Mouse (Mus musculus) testis, adult 10 weeks (tissue): ENCODE data around the gene Olfr1331. TPM values are rescaled to one million over a fixed set of nuclear protein-coding genes. Genes with fewer than 3 reads are reported as not detected.

ENCODE experiments used
- polyA plus RNA-seq: library from polyadenylated mRNA; stranded (reverse); fragments of 350-450 nt; fragmentation: Illumina TruSeq; extraction: RNeasy Lipid Tissue Mini Kit (QIAGEN cat#74804); gene quantifications from one replicate; pipeline ENCODE4 v1.2.3, GENCODE M21; 2014; ENCODE audit warnings: low read depth, low replicate concordance

The Olfr1331 gene
- not detected for polyA plus RNA-seq

DNA sequence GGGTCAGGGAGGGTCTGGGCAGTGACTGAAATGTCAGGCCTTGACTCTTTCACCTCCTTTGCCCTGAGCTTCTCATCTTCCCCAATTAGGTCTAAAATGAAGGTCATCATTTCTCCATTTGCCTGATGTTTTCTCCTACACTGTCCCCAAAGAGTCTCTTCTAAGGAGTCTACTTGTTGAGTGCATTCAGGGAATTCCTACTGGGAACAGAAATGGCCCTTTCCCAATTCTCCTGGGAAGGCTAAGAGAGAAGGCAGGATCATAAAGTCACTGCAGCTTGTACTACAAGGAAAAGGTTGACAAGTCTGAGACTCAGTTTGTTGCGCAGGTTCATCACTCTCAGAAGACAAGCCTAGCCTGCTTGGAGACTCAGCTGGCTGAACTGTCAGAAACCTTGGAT, at the start of gene Olfr1331:
Gene Olfr1331, plus strand, starts transcription at position 301 of the 400 bp plus-strand sequence.

DNA sequence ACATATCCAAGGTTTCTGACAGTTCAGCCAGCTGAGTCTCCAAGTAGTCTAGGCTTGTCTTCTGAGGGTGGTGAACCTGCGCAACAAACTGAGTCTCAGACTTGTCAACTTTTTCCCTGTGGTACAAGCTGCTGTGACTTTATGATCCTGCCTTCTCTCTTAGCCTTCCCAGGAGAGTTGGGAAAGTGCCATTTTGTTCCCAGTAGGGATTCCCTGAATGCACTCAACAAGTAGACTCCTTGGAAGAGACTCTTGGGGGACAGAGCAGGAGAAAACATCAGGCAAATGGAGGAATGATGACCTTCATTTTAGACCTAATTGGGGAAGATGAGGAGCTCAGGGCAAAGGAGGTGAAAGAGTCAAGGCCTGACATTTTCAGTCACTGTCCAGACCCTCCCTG, 28.3 kb upstream of the Olfr1331 start, which contains the start of gene Olfr1333:
Gene Olfr1333, minus strand, starts transcription at position 101 of the 400 bp plus-strand sequence.

DNA sequence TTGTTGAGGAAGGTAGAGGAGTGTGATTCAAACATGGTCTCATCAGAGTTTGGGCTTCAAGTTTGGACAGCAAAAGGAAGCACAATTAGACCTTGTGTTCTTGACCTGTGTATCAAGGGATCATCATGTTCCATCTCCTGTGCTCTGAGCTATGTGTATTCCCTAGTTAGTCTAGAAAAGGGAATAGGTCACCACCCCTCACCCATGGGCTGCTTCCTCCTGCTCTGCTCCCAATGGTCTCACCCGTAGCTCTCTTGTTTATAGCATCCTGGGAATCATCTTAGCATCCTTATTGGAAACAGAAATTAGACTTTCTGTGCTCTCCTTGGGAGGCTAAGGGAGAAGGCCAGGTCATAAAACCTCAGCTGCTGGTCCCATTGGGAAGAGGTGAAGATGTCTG, 23.8 kb downstream of the Olfr1331 start, which contains the start of gene Olfr1330:
Gene Olfr1330, plus strand, starts transcription at position 301 of the 400 bp plus-strand sequence.

DNA sequence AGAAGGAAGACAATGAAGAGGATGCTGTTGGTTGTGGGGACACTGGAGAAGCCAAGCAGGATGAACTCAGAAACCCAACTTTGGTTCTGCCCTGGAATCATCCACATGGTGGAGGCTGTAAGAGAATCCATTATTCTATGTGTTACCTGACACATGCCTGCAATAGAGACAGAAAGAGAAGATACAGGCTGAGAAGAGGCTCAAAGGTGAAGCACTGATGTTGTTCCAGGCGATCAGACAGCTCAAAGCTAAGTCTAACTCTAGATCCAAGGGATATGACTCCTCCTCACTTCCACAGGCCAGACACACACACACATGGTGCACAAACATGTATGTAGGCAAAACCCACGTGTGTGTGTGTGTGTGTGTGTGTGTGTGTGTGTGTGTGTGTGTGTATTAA, 52.9 kb downstream of the Olfr1331 start, which contains the start of gene Olfr1329:
Gene Olfr1329, minus strand, starts transcription at position 101 of the 400 bp plus-strand sequence.

Other genes starting within 250 kb of the Olfr1331 start
- gene Cfap57, start 243.9 kb upstream of the Olfr1331 start, polyA plus RNA-seq: 92.6 TPM
- gene Ebna1bp2, start 243.8 kb upstream of the Olfr1331 start, polyA plus RNA-seq: 39.9 TPM
- 0.25 TPM for gene Olfr62, start 205.7 kb upstream of the Olfr1331 start, polyA plus RNA-seq
- gene Olfr1342, start 171.9 kb upstream of the Olfr1331 start, polyA plus RNA-seq: not detected
- gene Olfr1341, start 161.1 kb upstream of the Olfr1331 start, polyA plus RNA-seq: not detected
- not detected for gene Olfr1340, start 144.5 kb upstream of the Olfr1331 start, polyA plus RNA-seq
- gene Olfr1339, start 132.5 kb upstream of the Olfr1331 start, polyA plus RNA-seq: not detected
- not detected for gene Olfr1338, start 105.9 kb upstream of the Olfr1331 start, polyA plus RNA-seq
- gene Olfr1337, start 82.1 kb upstream of the Olfr1331 start, polyA plus RNA-seq: not detected
- not detected for gene Olfr1335, start 54.7 kb upstream of the Olfr1331 start, polyA plus RNA-seq
- gene Olfr1333, start 28.4 kb upstream of the Olfr1331 start, polyA plus RNA-seq: 0.07 TPM
- gene Olfr1330, start 23.9 kb downstream of the Olfr1331 start, polyA plus RNA-seq: not detected
- not detected for gene Olfr1329, start 52.8 kb downstream of the Olfr1331 start, polyA plus RNA-seq
- not detected for gene Olfr1328, start 74.0 kb downstream of the Olfr1331 start, polyA plus RNA-seq
- gene Lao1, start 96.9 kb downstream of the Olfr1331 start, polyA plus RNA-seq: not detected
- 0.55 TPM for gene Slc2a1, start 244.1 kb downstream of the Olfr1331 start, polyA plus RNA-seq